Mouse (Mus musculus) thymus, adult 18-20 months (tissue): Measurements from ENCODE around the gene Irx5.

ENCODE experiments used
- DNase-seq, 2 experiments: peaks; one replicate each; pipeline ENCODE4 v3.0.0; 2022; ENCODE audit warnings: mixed read lengths in 2 of 2

The Irx5 gene

DNA sequence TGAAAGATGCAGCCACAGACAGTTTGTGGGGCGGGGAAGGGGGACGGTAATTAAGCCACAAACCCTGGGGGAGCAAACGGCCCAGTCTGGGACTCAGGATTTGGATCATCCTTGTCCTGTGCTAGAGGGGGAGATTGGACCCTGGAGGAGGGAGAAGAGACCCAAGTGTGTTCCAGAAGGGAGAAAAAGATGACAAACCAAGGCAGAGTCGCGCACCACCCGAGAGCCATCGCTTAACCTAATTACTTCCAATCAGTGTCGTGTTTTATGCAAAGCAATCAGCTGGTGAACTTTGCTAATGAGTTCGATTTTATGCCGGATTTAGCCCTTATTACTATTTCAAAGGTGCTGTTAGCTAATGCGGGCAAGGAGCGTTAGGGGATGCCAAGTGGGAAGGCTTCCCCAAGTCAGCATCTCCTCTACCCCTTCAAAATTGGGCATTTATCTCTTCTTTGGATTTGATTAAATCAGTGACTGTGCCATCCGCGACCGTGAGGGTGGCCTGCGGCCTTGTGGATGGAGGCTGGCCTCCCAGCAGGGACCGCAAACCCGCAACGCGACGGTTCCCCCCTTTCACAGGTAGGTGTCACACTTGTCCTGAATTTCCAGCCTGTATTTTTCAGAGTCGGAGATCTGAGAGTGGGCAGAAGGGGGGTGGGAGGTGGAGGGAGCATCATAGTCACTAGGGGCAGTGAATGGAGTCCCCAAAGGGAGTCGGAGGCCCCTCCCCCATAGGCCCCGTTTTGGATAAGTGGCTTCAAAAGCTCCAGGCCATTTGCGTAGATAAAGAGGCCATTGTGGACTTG, 4.3 kb downstream of the Irx5 start:
- no peak for DNase-seq

DNA sequence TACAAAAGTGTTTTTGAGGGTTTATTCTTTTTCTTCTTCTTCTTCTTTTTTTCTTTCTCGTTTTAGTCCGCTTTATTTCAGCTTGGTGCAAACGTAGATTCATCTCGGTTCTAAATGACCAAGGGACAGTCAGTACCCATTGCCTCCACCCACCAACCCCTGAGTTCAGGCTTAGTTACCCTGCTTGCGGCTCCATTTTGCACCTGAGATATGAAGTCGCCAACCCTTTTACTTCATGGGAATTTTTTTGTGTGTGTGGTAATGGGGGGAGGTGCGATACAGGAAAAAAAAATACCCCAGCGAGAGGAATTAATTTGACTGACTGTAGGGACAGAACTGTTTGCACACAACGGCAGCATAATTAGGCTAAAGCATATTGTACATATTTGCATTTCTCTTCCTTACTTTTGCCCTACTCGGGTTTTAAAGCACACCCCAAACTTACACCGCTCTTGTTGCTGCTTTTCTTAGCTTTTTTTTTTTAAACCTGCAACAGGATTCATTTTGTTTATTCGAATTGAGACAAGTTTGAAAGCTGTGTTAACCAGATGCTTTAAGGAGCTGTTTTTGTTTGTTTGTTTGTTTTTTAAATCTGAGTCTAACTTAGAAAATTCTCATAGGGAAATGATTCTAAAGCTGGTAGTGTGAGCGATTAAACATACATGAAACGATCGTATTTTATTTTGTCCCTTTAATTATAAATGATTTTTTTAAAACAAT, 5.1 kb downstream of the Irx5 start:
- DNase-seq = no peak

DNA sequence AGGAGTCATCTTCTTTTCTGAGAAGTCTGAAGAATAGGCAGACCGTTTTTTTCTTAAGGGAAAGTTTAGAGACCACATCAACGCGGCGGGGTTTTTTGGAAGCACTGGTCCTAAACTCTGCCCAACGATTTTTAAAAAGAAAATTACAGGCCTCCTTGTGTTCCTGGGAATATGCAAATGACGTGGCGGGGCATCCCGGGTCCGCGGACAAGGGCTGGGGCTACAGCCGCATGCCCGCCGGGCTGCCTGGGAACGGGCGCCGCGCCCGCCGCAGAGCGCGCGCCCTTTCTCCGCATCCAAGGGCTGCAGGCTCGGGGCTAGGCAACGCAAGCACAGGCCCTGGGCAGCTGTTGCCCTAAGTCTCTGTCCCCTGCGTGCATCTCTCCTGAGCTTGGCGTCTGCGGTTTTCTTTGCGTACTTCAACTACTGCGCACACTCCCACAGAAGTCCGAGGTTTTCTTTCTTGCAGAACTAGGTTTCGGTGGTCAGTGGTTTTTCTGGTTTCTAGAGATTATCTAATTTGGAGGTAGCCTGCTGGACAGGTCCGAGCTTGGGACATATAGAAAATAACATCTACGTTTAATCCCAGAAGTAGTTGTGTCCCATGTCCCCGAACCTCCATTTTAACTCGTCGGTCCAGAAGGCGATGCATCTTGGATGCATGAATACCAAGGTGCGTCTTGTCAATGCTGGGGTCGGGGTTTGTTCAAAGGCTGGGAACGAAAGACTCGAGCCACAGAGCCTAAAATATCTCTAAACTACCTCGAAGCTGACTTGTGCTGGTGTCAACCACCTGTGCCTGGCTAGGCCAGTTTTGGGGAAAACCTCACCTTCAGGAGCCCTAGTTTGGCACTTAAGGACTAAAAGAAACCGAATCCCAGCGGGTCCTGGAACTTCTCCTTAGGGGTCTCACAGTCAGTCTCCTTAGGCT, 6.1 kb downstream of the Irx5 start:
- DNase-seq = no peak

DNA sequence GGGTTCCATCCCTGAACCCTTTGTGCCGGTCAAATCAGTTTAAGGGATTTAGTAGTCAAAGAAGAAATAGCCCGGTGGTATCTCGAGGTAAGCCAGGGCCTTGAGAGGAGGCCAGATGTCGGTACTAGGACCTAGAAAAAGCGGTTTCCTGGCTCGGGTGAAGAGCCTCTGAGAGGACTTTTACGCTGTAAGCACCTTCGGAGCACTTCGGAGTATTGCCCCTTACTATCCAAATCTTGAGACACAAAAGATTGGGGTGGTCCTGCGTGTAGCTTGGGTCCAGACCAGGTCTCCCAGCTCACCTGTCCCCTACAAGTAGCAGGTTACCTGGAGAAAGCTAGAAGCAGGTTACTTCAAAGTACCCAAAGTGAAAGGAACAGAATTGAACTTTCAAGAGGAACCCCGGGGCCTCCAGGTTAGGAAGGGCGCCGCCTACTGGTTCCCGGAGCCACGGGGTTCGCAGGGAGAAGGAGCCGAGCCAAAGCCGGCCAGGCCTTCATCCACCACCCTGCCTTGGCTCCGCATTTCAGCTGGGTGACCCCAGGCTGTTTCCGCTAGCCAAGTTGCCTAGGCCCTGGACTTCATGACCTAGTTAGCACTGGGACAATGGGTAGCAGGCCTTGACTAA, 6.8 kb downstream of the Irx5 start:
- DNase-seq = no peak

DNA sequence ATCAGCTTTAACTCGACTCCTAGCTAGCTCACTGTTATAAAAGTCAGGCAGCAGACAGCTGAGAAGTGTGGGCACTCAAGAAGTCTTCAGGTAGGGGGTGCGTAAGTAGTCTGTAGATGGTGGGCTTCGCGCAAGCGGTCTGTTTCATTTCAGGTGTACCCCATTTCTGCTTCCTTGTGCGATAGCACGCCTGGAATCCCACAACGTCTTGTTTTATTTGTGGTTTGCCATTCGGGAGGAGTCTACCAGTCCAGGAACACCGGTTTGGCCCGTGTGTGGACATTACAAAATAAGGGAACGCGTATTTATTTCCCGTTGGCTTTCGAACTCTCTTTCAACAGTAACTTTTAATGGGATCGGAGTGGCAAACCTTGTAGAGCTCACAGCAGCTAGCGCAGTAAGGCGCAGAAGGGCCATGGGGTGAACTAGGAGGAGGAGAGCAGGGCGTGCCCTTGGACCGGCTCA, 7.4 kb downstream of the Irx5 start:
- no peak for DNase-seq

DNA sequence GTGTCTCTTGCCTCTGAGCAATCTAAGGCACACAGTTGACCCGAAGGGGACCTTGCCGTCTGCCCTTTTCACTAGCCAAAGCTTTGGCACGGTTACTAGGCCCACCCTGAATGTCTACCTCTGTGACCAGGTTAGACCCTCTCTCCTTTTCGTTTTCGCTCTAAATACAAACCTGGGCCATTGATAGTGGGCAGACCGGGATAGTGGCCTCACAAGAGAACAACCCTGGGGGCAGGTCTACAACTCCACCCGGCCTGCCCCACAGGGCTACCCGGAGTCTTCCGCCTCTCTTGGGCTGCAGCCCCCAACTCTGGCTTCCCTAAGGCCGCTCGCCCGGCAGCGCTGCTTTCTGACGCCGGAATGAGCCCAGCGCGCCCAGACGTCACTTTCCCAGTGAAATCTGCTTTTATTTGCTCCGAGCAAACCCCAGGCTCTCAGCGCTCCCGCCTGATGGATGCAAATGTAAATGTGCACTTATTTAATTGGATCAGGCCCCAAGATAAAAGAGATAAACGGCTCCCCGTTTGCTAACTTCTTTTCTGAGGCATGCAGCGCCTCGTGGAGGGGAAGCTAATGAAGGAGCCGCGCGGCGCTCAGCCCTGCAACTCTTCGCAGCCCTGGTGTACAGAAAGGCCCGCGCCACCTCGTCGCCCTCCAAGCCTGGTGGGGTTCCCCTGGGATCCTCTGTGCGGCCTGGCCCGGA, 8.0 kb downstream of the Irx5 start:
- DNase-seq = no peak

DNA sequence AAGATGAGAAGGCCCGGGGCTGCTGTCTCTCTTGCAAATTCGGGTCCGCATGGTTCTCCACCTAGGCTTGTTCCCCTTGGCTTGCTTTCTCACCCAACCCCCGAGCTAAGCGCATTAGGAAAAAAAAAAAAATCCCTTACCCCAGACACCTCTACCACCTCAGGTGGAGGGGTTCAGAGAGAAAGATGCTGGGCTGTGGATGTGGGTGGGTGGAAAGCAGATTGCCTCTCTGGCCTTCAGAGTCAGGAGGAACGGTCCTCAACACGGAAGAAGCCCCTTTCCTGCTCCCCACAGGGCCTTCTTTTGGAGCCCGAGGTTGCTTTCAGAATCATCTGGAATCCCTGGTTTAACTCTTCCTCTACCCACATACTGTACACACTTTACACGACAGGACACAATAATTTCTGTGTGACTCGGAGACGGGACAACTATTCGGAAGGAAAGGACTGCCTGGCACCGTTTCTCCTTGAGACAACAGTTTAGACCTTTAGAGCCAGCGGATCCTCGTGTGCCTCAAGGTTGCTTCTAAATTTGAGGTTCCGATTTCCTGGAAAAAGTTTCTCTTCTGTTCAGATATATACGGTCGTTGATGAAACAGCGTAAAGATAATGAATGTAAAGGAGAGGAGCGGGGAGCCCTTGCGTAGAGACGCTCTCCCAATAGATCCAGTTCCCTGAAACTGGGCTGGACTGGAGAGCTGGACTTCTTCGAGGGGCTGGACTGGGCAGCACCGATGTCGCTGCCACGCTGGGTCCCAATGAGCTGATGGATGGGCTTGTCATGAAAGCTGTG, 8.7 kb downstream of the Irx5 start:
- DNase-seq = no peak

DNA sequence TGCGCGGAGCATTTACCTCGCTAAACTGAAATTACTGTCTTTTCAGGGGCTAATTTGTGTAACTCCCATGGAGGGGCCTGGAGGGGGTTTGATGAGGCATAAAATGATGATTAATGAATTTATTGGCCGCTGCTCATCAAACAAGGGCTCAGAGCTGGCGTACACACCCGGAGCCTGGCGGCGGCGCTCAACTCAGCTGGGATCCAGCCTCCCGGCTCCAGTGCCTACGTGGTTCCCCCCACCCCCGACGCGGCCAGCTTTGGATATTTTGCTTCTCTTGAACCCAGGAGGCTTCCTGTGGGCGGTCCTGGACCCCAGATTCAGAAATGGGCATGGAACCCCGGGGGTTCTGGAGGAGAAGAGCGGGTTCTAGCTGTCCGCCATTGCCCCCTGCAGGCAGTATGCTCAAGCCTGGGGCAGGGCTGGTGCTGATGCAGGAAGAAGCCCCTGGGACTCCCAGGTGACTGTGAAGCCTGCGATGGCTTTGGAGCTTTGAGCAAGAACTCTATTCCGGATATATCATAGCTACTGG, 9.4 kb downstream of the Irx5 start:
- DNase-seq = no peak

DNA sequence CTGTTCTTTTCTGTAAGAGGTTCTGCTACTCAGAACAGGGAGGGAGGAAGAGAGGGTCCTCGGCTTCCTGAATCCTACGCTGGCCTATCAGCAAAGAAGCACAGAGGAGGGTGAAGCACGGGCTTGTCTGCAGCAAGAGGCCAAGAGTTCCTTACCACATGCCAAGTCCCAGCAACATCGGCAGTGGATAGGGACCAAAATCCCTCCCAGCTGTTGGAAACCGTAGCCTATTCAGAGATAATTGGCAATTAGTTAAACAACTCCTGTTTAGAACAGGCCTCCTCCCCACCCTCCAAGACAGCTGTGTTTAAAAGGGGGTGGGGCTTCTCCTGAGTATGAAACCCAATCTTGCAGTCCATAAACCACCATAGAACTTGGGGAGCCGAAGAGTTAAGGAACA, 22.1 kb downstream of the Irx5 start:
- DNase-seq = no peak

DNA sequence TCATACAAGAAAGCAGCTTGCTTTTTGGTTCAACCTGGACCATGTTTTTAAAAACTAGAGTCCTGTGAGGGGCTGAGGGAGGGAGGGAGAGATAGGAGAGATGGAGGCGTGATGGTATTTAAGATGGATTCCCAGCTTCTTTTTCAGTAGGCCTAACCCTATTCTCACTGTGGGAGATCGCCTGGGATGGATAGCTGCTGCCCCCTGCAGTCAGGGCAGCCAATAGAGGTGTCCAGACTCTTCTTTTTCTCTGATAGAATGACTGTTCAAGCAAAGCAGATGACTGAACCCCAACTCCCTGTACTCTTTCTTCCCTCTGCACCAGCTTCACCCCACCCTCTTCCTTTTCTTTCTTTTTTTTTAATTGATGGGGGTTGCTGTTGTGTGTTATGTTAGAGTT, 23.1 kb downstream of the Irx5 start:
- no peak for DNase-seq

DNA sequence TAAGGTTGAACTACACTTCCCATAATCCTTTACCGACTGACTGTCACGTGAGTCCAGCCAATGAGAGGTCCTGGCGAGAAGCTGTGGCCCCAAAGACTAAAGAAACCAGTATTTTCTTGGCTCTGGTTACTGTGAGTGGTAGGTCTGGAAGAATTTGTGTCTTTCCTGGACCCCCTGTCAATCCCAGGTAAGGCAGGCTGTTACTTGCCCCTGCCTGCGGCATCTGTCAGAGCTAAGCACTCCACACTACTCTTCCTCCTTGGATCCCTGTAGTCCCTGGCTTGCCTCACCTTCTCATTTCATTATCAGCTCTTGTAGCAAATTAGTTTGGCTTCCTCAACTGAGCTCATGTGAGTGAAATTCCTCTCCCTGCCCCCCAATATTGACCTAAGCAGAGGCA, 30.5 kb downstream of the Irx5 start:
- DNase-seq = no peak

DNA sequence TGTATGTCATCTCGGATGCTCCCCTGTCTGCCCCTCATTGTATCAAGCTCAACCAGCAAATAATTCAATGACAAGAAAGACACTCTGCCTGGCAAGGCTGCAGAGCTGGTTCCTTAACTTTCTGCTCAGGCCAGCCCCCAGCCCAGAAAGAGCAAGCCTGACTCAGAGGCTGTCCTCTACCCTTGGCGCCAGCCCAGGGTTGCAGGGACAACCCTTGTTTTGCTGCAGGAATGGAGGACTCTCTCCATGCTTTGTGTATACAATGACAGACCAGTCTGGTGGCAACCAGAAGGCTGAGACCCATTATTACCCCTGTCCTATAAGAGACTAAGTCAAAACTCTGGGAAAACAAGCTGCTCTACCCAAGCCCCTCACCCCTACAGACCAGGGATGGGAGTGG, 46.8 kb downstream of the Irx5 start:
- no peak for DNase-seq

DNA sequence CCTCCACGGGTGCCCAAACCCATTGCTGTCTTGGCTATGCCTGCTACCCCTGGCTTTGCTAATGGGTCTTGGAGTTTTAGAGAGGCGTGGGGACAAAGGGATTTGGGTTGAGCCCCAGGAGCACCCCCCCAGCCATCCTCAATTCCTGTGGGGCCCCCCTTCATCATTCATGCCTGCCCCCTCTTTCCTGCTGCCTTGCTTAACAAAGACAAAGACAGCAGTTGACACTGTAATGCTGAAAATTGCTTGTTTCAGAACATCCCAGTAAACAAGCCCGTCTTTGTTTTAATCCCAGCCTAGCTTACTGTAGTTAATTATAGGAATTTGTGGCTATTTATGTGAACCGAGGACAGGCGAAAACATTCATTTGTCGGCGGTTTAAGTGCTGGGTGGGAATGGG, 50.7 kb downstream of the Irx5 start:
- no peak for DNase-seq

DNA sequence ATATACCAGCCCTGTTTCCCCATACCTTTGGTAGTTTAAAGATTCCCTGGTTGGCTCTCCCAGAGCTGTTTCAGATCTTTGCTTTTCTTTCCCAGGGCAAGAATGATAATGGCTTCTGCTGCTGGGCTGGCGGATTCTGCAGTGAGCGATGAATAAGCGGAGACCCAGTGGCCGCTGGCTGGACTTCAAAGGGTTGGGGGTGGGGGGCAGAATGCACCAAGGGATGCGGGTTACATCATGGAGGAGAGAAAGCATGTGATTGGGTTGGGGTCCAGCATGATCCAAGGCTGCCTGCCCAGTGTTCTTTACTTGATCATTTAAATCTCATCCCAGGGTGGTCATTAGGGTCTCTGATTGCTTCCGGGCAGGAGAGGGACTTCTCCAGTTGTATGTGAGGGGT, 56.2 kb downstream of the Irx5 start:
- DNase-seq = no peak

DNA sequence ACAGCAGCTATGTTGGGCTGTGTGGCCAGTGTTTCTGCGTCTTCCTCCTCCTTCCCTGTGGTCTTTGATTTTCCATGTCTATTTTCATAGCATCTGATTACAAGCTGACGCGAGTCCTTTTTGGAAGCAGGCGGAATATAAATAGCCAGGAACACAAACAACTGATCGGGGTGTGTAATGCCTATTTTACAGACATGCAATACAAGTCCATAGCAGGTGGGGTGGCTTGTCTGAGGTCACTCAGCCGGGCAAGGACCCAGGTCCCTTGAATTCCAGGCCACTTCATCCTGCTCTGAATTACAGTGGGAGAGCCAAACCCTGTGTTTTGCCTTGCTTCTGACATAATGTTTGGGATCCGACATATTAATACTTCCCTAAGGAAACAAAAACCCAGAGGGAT, 63.2 kb downstream of the Irx5 start:
- no peak for DNase-seq
